Mouse (Mus musculus) layer of hippocampus, adult 8-10 months (tissue): Measurements from ENCODE around the gene Clec9a. TPM values are rescaled to one million over a fixed set of nuclear protein-coding genes. Genes with fewer than 3 reads are reported as not detected.

Experiments
- DNase-seq, 2 experiments: peaks; one replicate each; pipeline ENCODE4 v3.0.0; 2022; ENCODE audit warnings: low spot score in 2 of 2
- total RNA-seq, 4 experiments: library from RNA; stranded (reverse); gene quantifications; 2 replicates each; pipeline ENCODE4 v1.2.4; 2022

Gene Clec9a
- total RNA-seq, 4 experiments from 2014 or later, result not detected

- DNase-seq, result peak; percentile 71 to 82
Observed at GRCm38 (mm10) chr6:129423734-129424072, 15.0 kb downstream of the Clec9a start.

- DNase-seq, result no peak
Observed at GRCm38 (mm10) chr6:129425217-129425616, 16.6 kb downstream of the Clec9a start.

GRCm38 (mm10) chr6:129425812-129426211, 17.1 kb downstream of the Clec9a start:
- DNase-seq, result no peak

- no peak for DNase-seq
Observed at GRCm38 (mm10) chr6:129427281-129427680, 18.6 kb downstream of the Clec9a start.

GRCm38 (mm10) chr6:129434239-129434638, 25.6 kb downstream of the Clec9a start:
- DNase-seq, result no peak

GRCm38 (mm10) chr6:129436025-129436424, 27.4 kb downstream of the Clec9a start:
- DNase-seq, result no peak

GRCm38 (mm10) chr6:129438033-129438432, 29.4 kb downstream of the Clec9a start:
- no peak for DNase-seq

GRCm38 (mm10) chr6:129449743-129450142, 41.1 kb downstream of the Clec9a start:
- no peak for DNase-seq

GRCm38 (mm10) chr6:129451411-129452039, 42.9 kb downstream of the Clec9a start, which contains the start of gene Clec1a:
Gene Clec1a (minus strand): TSS chr6:129452000.
- peak in 1 of 2 experiments; percentile 11 for DNase-seq

GRCm38 (mm10) chr6:129471386-129471785, 62.7 kb downstream of the Clec9a start:
- DNase-seq, result no peak

GRCm38 (mm10) chr6:129472627-129473026, 64.0 kb downstream of the Clec9a start:
- DNase-seq, result no peak

Other genes starting within 250 kb of the Clec9a start
- 1 to 10 TPM; 6.9 to 9.8 (median 8.9) TPM for gene Clec2d, start 228.2 kb upstream of the Clec9a start, total RNA-seq
- not detected for gene Cd69, start 133.4 kb upstream of the Clec9a start, total RNA-seq
- not detected for gene 4922502D21Rik, start 77.1 kb upstream of the Clec9a start, total RNA-seq
- under 1 TPM in 2 of 4 experiments, not detected in 2; 0.16 to 0.70 TPM for gene Clec12a, start 66.2 kb upstream of the Clec9a start, total RNA-seq
- not detected for gene Clec12b, start 23.0 kb upstream of the Clec9a start, total RNA-seq
- 1 to 10 TPM in 1 of 4 experiments, under 1 TPM in 1, not detected in 2; 0.07 to 1.0 TPM for gene Clec1b, start 11.6 kb upstream of the Clec9a start, total RNA-seq
- 1 to 10 TPM; 3.2 to 4.8 (median 4.3) TPM for gene Clec1a, start 43.1 kb downstream of the Clec9a start, total RNA-seq
- gene Olr1, start 98.3 kb downstream of the Clec9a start, total RNA-seq, result not detected
- gene Tmem52b, start 103.7 kb downstream of the Clec9a start, total RNA-seq, result not detected
- 100 to 1,000 TPM; 665 to 765 (median 700) TPM for gene Gabarapl1, start 124.3 kb downstream of the Clec9a start, total RNA-seq
- gene Klre1, start 169.0 kb downstream of the Clec9a start, total RNA-seq, result not detected
- gene Klrd1, start 182.9 kb downstream of the Clec9a start, total RNA-seq, result not detected
- not detected for gene Klrk1, start 215.0 kb downstream of the Clec9a start, total RNA-seq
- gene Klrc3, start 234.5 kb downstream of the Clec9a start, total RNA-seq, result not detected